Mouse (Mus musculus) embryonic facial prominence, embryonic 13.5 days (tissue): ENCODE results near the gene Cd80. TPM values are rescaled to one million over a fixed set of nuclear protein-coding genes. Genes with fewer than 3 reads are reported as not detected.

Source experiments
- polyA plus RNA-seq: library from polyadenylated mRNA; unstranded; fragments of >200 nt; fragmentation: Nextera tagmentation; extraction: Ambion mirVana; gene quantifications from 2 replicates; pipeline ENCODE4 v1.2.1, GENCODE M21; 2015

The Cd80 gene
- polyA plus RNA-seq, 1 experiment from 2014 or later: 0.44 TPM

Other genes with a start within 250 kb of the Cd80 start
- gene Nr1i2, start 160.7 kb upstream of the Cd80 start, polyA plus RNA-seq: 0.10 TPM in 1 of 2 replicates, not detected in the other
- gene Maats1, start 113.4 kb upstream of the Cd80 start, polyA plus RNA-seq: 0.08 and 0.52 TPM in 2 replicates
- 104 and 105 TPM in 2 replicates for gene Cox17, start 108.6 kb upstream of the Cd80 start, polyA plus RNA-seq
- not detected in 2 replicates for gene Gm21987, start 108.5 kb upstream of the Cd80 start, polyA plus RNA-seq
- 1.6 and 2.1 TPM in 2 replicates for gene Popdc2, start 93.4 kb upstream of the Cd80 start, polyA plus RNA-seq
- 0.20 and 0.69 TPM in 2 replicates for gene Pla1a, start 22.4 kb upstream of the Cd80 start, polyA plus RNA-seq
- 125 and 138 TPM in 2 replicates for gene Adprh, start 2.9 kb upstream of the Cd80 start, polyA plus RNA-seq
- gene Timmdc1, start 67.1 kb downstream of the Cd80 start, polyA plus RNA-seq: 31.3 and 32.1 TPM in 2 replicates
- gene Poglut1, start 94.7 kb downstream of the Cd80 start, polyA plus RNA-seq: 80.3 and 83.6 TPM in 2 replicates
- gene Tmem39a, start 103.1 kb downstream of the Cd80 start, polyA plus RNA-seq: 126 and 139 TPM in 2 replicates